Mouse (Mus musculus) testis, postnatal 10 days (tissue): ENCODE results near the gene Upk3bl.
"Not testable (repeated sequence)": the region's sequence is repeated elsewhere in the genome, so short reads cannot be mapped to it uniquely, and the experiment has no call there.

Source experiments
- DNase-seq: peaks from one replicate; pipeline ENCODE4 v3.0.0; 2021; ENCODE audit warnings: low spot score

Upk3bl gene

GRCm38 (mm10) chr5:136084891-136085651 is 30.8 kb downstream of the Upk3bl start:
- DNase-seq, result peak; percentile 73

GRCm38 (mm10) chr5:136086290-136086689 is 32.0 kb downstream of the Upk3bl start:
- DNase-seq, result no peak

DNA sequence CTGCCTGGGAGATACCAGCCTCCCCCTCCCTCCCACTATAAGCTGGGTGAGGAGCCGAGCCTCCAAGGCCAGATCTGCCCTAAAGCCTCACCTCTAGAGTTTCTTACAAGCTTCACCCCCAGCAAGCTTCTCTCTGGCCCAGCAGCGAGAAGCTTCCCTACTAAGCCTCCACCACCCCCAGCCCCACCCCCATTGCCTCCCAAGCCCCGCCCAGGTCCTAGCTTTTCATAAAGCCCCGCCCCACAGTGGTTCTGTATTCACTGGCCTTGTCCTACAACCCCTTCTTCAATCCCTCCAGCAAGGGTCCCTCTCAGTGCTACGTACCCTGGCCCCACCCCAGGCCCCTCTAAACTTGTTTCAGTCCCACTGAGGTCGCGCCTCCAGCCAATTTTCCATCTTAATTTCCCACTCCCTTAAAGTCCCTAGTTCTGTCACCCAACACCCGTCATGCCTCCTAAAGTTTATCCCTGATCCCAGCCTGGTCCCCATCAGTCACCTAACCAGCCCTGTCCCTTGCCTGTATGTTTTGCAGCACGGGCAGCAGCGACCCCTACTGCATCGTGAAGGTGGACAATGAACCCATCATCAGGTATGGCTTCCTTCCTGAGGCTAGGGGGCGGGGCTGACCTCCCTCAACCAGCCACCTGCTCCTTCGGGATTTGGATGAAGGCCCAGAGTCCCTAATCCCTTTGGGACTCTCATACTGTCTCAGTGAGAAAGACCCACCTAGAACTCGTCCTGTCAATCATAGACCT is 34.7 kb downstream of the Upk3bl start:
- DNase-seq, result peak; percentile 61

GRCm38 (mm10) chr5:136091927-136092326 is 37.6 kb downstream of the Upk3bl start:
- DNase-seq, result no peak

GRCm38 (mm10) chr5:136094249-136095010 is 40.1 kb downstream of the Upk3bl start:
- DNase-seq, result no peak

DNA sequence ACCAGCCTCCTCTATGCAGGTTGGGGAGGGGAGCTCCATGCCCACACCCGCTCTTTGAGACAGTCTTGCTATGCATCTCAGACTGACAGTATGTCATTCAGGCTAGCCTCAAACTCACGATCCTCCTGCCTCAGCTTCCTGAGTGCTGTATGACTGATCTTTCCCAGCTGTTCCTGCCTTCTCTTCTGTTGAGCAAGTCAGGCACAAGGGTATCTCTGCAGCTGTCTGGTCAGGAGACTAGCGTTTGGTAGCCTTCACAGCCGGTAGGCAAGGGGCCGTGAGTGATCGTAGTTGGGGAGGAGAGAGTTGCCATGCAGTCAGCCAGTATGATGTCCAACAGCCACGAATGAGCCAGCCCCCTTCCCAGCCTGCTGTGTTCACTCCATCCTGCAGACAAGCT is 40.8 kb downstream of the Upk3bl start:
- DNase-seq, result no peak

DNA sequence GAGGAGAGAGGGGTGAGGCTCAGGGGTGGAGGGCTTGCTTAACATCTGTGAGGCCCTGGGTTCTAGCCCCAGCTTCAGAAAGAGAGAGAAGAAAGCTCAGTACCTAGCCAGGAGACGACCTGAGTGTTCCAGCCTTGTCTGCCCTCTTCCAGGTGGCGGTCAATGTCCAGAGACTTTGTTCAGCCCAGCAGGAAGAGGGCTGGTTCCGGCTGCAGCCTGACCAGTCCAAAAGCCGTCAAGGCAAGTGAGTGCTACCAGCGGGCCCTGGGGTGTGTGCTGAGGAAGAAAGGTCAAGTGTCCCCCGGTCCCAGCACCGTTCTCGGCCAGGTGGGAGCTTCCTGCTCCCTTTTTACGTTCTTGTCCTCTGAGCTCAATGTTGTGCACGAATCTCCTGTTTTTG is 44.2 kb downstream of the Upk3bl start:
- no peak for DNase-seq

DNA sequence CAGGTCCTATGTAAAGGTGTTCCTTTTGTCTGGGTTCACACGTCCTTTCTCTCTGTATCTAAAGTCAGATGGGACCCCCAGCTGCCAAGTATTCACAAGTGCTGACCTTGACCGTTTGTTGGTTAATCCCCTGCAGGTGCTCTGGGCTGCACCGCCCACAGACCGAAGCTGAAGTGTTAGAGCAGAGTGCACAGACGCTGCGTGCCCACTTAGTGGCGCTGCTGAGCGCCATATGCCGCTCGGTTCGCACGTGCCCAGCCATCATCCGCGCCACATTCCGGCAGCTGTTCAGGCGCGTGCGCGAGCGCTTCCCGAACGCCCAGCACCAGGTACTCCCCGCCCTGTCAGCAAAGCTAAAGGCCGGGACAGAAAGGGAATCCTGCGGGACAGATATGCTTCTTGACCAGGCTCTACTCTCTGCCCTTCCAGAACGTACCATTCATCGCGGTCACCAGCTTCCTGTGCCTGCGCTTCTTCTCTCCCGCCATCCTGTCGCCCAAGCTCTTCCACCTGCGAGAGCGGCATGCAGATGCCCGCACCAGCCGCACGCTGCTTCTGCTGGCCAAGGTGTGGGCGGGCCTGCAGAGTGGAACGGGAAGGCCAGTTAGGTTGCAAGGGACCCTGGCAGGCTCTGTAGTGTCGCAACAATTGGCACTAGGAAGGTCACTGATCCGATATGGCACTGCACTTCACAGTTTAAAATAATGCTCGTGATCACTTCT is 48.0 kb downstream of the Upk3bl start:
- DNase-seq, result peak; percentile 81

- DNase-seq, result peak; percentile 85
These were observed 50.2 kb downstream of the Upk3bl start for GRCm38 (mm10) chr5:136104511-136104910.

DNA sequence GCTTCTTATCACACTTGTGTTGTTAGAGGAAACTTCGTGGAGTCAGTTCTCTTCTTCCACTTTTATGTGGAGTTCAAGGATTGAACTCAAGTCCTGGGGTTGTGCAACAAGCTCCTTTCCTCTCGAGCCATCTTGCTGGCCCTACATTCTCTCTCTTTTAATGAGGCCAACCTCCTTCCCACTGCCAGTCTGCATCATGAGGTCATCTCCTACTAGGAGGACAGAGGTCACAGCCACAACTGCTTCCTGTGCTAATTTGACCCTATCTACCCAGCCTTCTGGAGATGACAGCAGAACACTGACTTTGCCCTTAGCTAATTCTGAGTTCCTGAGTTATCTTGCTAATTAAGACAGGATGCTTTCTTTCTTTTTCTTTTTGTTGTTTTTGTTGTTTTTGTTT is 54.2 kb downstream of the Upk3bl start:
- no peak for DNase-seq

DNA sequence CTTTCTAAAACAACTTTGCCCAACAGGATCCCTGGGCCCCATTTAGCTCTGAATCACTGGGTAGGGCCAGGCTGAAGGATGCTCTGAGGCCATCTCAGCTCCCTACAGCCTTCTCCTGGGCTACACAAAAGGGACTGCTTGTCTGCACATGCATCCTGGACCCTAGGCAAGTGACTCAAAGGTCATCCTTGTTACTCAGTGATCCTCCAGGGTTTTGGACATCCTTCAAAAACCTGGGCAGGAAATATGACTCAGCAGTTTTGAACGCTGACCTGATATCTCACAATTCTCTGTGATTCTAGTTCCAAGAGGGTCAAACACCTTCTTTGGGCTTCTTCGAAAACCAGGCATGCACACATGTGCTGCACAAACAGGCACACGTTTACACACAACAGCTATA is 54.8 kb downstream of the Upk3bl start:
- no peak for DNase-seq

- not testable (repeated sequence) for DNase-seq
These were observed 59.3 kb downstream of the Upk3bl start for GRCm38 (mm10) chr5:136113546-136113945.
